Mouse (Mus musculus): ENCODE results near the gene Med16. TPM values are rescaled to one million over a fixed set of nuclear protein-coding genes. Genes with fewer than 3 reads are reported as not detected.

Gene Med16
- 10 to 100 TPM; 53.0 to 54.1 TPM for total RNA-seq (2021)

- DNase-seq: peak; percentile 96 to 97
Observed at GRCm38 (mm10) chr10:79908167-79909091, at the start of gene Med16. TSS of gene Med16 (minus strand) at chr10:79908923.

GRCm38 (mm10) chr10:79958140-79958816 is 49.6 kb upstream of the Med16 start:
- DNase-seq: peak; percentile 68 to 69

- no peak for DNase-seq
Observed at GRCm38 (mm10) chr10:79956643-79957154, 48.0 kb upstream of the Med16 start.

- DNase-seq: no peak
Observed at GRCm38 (mm10) chr10:79955691-79956090, 47.0 kb upstream of the Med16 start.

GRCm38 (mm10) chr10:79953946-79954345 is 45.2 kb upstream of the Med16 start:
- DNase-seq: no peak

GRCm38 (mm10) chr10:79950661-79951060 is 41.9 kb upstream of the Med16 start:
- no peak for DNase-seq

GRCm38 (mm10) chr10:79949873-79950272 is 41.1 kb upstream of the Med16 start:
- no peak for DNase-seq

GRCm38 (mm10) chr10:79947502-79947901 is 38.8 kb upstream of the Med16 start:
- DNase-seq: no peak

- no peak for DNase-seq
Observed at GRCm38 (mm10) chr10:79946752-79947322, 38.1 kb upstream of the Med16 start.

GRCm38 (mm10) chr10:79945507-79946234 is 36.9 kb upstream of the Med16 start:
- no peak for DNase-seq

- DNase-seq: no peak
Observed at GRCm38 (mm10) chr10:79943471-79943901, 34.8 kb upstream of the Med16 start.

GRCm38 (mm10) chr10:79942988-79943387 is 34.3 kb upstream of the Med16 start:
- no peak for DNase-seq

GRCm38 (mm10) chr10:79940749-79941148 is 32.0 kb upstream of the Med16 start:
- no peak for DNase-seq

- no peak for DNase-seq
Observed at GRCm38 (mm10) chr10:79937775-79938526, 29.2 kb upstream of the Med16 start.

- no peak for DNase-seq
Observed at GRCm38 (mm10) chr10:79936911-79937441, 28.3 kb upstream of the Med16 start.

- DNase-seq: no peak
Observed at GRCm38 (mm10) chr10:79936284-79936910, 27.7 kb upstream of the Med16 start.

GRCm38 (mm10) chr10:79934794-79935569 is 26.3 kb upstream of the Med16 start:
- no peak for DNase-seq

- DNase-seq: peak; percentile 68 to 82
Observed at GRCm38 (mm10) chr10:79934272-79934721, 25.6 kb upstream of the Med16 start.

- DNase-seq: no peak
Observed at GRCm38 (mm10) chr10:79933861-79934260, 25.1 kb upstream of the Med16 start.
